Mouse (Mus musculus): ENCODE results near the gene Gucy2c. TPM values are rescaled to one million over a fixed set of nuclear protein-coding genes. Genes with fewer than 3 reads are reported as not detected.
A peak's percentile ranks its signal among the peaks of the same experiment; 100 is the strongest.

Gene Gucy2c
- total and polyA plus RNA-seq, 2 experiments from 2014 or later, result 0.28 to 0.52 TPM

GRCm38 (mm10) chr6:136795850-136796249 lies 14.3 kb upstream of the Gucy2c start:
- Histone ChIP-seq H3K36me3 (ENCODE audit: insufficient read depth, low read length) (no peaks in the 10 kb centered on the region), H3K27me3 (ENCODE audit: insufficient read depth, low read length) (no peaks in the 10 kb centered on the region), H3K4me1 (ENCODE audit: insufficient read depth, low read length) (peaks cover 6% of the 10 kb centered on the region), H3K9me3 (ENCODE audit: low read length) (no peaks in the 10 kb centered on the region), H3K4me3 (ENCODE audit: low read length) (no peak overlapping the region), H3K27ac (no peak overlapping the region), H3K4me2 (ENCODE audit: low read depth, low read length) (no peak overlapping the region), H3K9ac (replicated peaks; ENCODE audit: low read length) (no peak overlapping the region)
- WGBS, result 53% methylated on average over 6 of the region's 6 CpGs
- TF ChIP-seq CTCF (IDR thresholded peaks at IDR 0.05; ENCODE audit: low read depth), result no peak
- ATAC-seq (no peak; the same call in 1 of the 2 replicates), DNase-seq (ENCODE audit: low spot score) (no peak)

- H3K4me2 ChIP-seq (ENCODE audit: low read depth, low read length), result no peak overlapping the region
- WGBS, result 53% methylated on average over 1 of the region's 1 CpGs
- no peak overlapping the region for H3K27ac ChIP-seq
- no peaks in the 10 kb centered on the region for H3K27me3 ChIP-seq (ENCODE audit: insufficient read depth, low read length)
- H3K4me3 ChIP-seq (ENCODE audit: low read length), result no peak overlapping the region
- H3K9me3 ChIP-seq (ENCODE audit: low read length), result no peaks in the 10 kb centered on the region
- H3K4me1 ChIP-seq (ENCODE audit: insufficient read depth, low read length), result peaks cover 6% of the 10 kb centered on the region
- no peaks in the 10 kb centered on the region for H3K36me3 ChIP-seq (ENCODE audit: insufficient read depth, low read length)
- DNase-seq (ENCODE audit: low spot score) (no peak), ATAC-seq (no peak)
- H3K9ac ChIP-seq (replicated peaks; ENCODE audit: low read length), result no peak overlapping the region
- no peak for TF ChIP-seq CTCF (IDR thresholded peaks at IDR 0.05; ENCODE audit: low read depth)
Measured at GRCm38 (mm10) chr6:136795110-136795509, 13.5 kb upstream of the Gucy2c start.

- H3K36me3 ChIP-seq (ENCODE audit: insufficient read depth, low read length), result no peaks in the 10 kb centered on the region
- H3K9ac ChIP-seq (replicated peaks; ENCODE audit: low read length), result no peak overlapping the region
- no peaks in the 10 kb centered on the region for H3K9me3 ChIP-seq (ENCODE audit: low read length)
- H3K27ac ChIP-seq, result no peak overlapping the region
- H3K4me3 ChIP-seq (ENCODE audit: low read length), result peak overlapping the region; percentile 29
- peaks cover 6% of the 10 kb centered on the region for H3K4me1 ChIP-seq (ENCODE audit: insufficient read depth, low read length)
- peak overlapping the region; percentile 62 for H3K4me2 ChIP-seq (ENCODE audit: low read depth, low read length)
- no peak for TF ChIP-seq CTCF (IDR thresholded peaks at IDR 0.05; ENCODE audit: low read depth)
- peak; percentile 8 for DNase-seq (ENCODE audit: low spot score)
- H3K27me3 ChIP-seq (ENCODE audit: insufficient read depth, low read length), result no peaks in the 10 kb centered on the region
- 1% methylated on average over 21 of the region's 24 CpGs for WGBS
- ATAC-seq, result no peak
Measured at GRCm38 (mm10) chr6:136793831-136794525, 12.4 kb upstream of the Gucy2c start.

- Histone ChIP-seq H3K9ac (replicated peaks; ENCODE audit: low read length) (no peak overlapping the region), H3K4me1 (ENCODE audit: insufficient read depth, low read length) (peaks cover 6% of the 10 kb centered on the region), H3K4me3 (ENCODE audit: low read length) (peak overlapping the region; percentile 29), H3K27me3 (ENCODE audit: insufficient read depth, low read length) (no peaks in the 10 kb centered on the region), H3K4me2 (ENCODE audit: low read depth, low read length) (peak overlapping the region; percentile 62), H3K27ac (no peak overlapping the region), H3K9me3 (ENCODE audit: low read length) (no peaks in the 10 kb centered on the region), H3K36me3 (ENCODE audit: insufficient read depth, low read length) (no peaks in the 10 kb centered on the region)
- 33% methylated on average over 16 of the region's 16 CpGs for WGBS
- DNase-seq (ENCODE audit: low spot score), result no peak
- ATAC-seq, result no peak
- TF ChIP-seq CTCF (IDR thresholded peaks at IDR 0.05; ENCODE audit: low read depth), result no peak
Measured at GRCm38 (mm10) chr6:136792884-136793758, 11.6 kb upstream of the Gucy2c start.

GRCm38 (mm10) chr6:136789391-136789971 lies 7.9 kb upstream of the Gucy2c start:
- ATAC-seq, result no peak
- no peaks in the 10 kb centered on the region for H3K36me3 ChIP-seq (ENCODE audit: insufficient read depth, low read length)
- no peaks in the 10 kb centered on the region for H3K9me3 ChIP-seq (ENCODE audit: low read length)
- no peaks in the 10 kb centered on the region for H3K27me3 ChIP-seq (ENCODE audit: insufficient read depth, low read length)
- no peak overlapping the region for H3K4me2 ChIP-seq (ENCODE audit: low read depth, low read length)
- H3K27ac ChIP-seq, result no peak overlapping the region
- DNase-seq (ENCODE audit: low spot score), result no peak
- 75% methylated on average over 5 of the region's 5 CpGs for WGBS
- H3K4me1 ChIP-seq (ENCODE audit: insufficient read depth, low read length), result peaks cover 6% of the 10 kb centered on the region
- no peak overlapping the region for H3K9ac ChIP-seq (replicated peaks; ENCODE audit: low read length)
- no peak overlapping the region for H3K4me3 ChIP-seq (ENCODE audit: low read length)
- no peak for TF ChIP-seq CTCF (IDR thresholded peaks at IDR 0.05; ENCODE audit: low read depth)

- no peak for ATAC-seq
- 65% methylated on average over 9 of the region's 9 CpGs for WGBS
Measured at GRCm38 (mm10) chr6:136782761-136783160, 1.2 kb upstream of the Gucy2c start.

More at GRCm38 (mm10) chr6:136782761-136783160, 1.2 kb upstream of the Gucy2c start:
- no peaks in the 10 kb centered on the region for H3K36me3 ChIP-seq (ENCODE audit: insufficient read depth, low read length)
- no peak for DNase-seq (ENCODE audit: low spot score)
- H3K4me2 ChIP-seq (ENCODE audit: low read depth, low read length), result no peak overlapping the region
- H3K27me3 ChIP-seq (ENCODE audit: insufficient read depth, low read length), result no peaks in the 10 kb centered on the region
- no peak overlapping the region for H3K27ac ChIP-seq
- H3K9me3 ChIP-seq (ENCODE audit: low read length), result no peaks in the 10 kb centered on the region
- no peak overlapping the region for H3K9ac ChIP-seq (replicated peaks; ENCODE audit: low read length)
- no peak overlapping the region for H3K4me3 ChIP-seq (ENCODE audit: low read length)
- no peaks in the 10 kb centered on the region for H3K4me1 ChIP-seq (ENCODE audit: insufficient read depth, low read length)
- TF ChIP-seq CTCF (IDR thresholded peaks at IDR 0.05; ENCODE audit: low read depth), result no peak
